Mouse (Mus musculus) spleen, adult 2 months (tissue): ENCODE results near the gene Hinfp. TPM values are rescaled to one million over a fixed set of nuclear protein-coding genes. Genes with fewer than 3 reads are reported as not detected.

Source experiments
- DNase-seq, 2 experiments: peaks; one replicate each; pipeline versions ENCODE4 v3.0.0 to v3.0.0-alpha.2; 2012 to 2021; ENCODE audit warnings: low spot score in 2 of 2, low read depth in 1 of 2
- H3K27ac ChIP-seq: fragments of 200-500 bp; 2 replicates; pipeline ENCODE4 v1.5.1; 2012; ENCODE audit warnings: low read length, inconsistent platforms; ENCODE audit not compliant: insufficient read depth
- H3K27me3 ChIP-seq: fragments of 200-500 bp; 2 replicates; pipeline ENCODE4 v1.6.1; 2012; ENCODE audit warnings: mild to moderate bottlenecking, moderate library complexity, low read length, inconsistent platforms; ENCODE audit not compliant: control insufficient read depth, insufficient read depth
- H3K36me3 ChIP-seq: fragments of 200-500 bp; 2 replicates; pipeline ENCODE4 v1.6.1; 2012; ENCODE audit warnings: mild to moderate bottlenecking, low read length, inconsistent platforms; ENCODE audit not compliant: control insufficient read depth, insufficient read depth
- H3K4me1 ChIP-seq: fragments of 200-500 bp; 2 replicates; pipeline ENCODE4 v1.6.1; 2011; ENCODE audit warnings: inconsistent platforms; ENCODE audit not compliant: control insufficient read depth, insufficient read depth, insufficient read length
- H3K4me3 ChIP-seq: fragments of 200-500 bp; 2 replicates; pipeline ENCODE4 v1.5.1; 2011; ENCODE audit warnings: mild to moderate bottlenecking, inconsistent platforms; ENCODE audit not compliant: insufficient read depth, insufficient read length; ENCODE audit errors: extremely low read depth
- CTCF ChIP-seq: fragments of 200-500 bp; IDR thresholded peaks from 2 replicates; pipeline ENCODE4 v1.5.1; 2011; ENCODE audit warnings: mild to moderate bottlenecking, inconsistent platforms; ENCODE audit not compliant: insufficient read depth, insufficient read length, insufficient replicate concordance; ENCODE audit errors: extremely low read depth
- POLR2A ChIP-seq: fragments of 200-500 bp; IDR thresholded peaks from 2 replicates; pipeline ENCODE4 v1.6.1; 2011; ENCODE audit warnings: low read depth, low read length, inconsistent platforms
- WGBS: fragments of 180-500 bp; shearing (Covaris S2); methylation state at CpG from one replicate; pipeline ENCODE4 v1.1.7; 2018; 5-methylcytosine and 5-hydroxymethylcytosine counted together
- polyA plus RNA-seq: library from polyadenylated mRNA; depleted of rRNA; stranded (reverse); fragments of >200 nt; gene quantifications from 2 replicates; pipeline ENCODE4 v1.2.3, GENCODE M21; 2012; rRNA removed

Hinfp gene
- 24.7 and 25.2 TPM in 2 replicates for polyA plus RNA-seq

GRCm38 (mm10) chr9:44305466-44306079 is at the start of gene Hinfp:
Hinfp (minus strand) TSS chr9:44305671.
- TF ChIP-seq CTCF (no peak), POLR2A (peak; percentile 90)
- Histone ChIP-seq H3K27me3 (no peaks in the 10 kb centered on the region), H3K4me1 (peaks cover 7% of the 10 kb centered on the region; the same call in 1 of the 2 replicates), H3K27ac (peak within 1 kb of the TSS; percentile 77), H3K36me3 (peaks cover 8% of the 10 kb centered on the region; the same call in 1 of the 2 replicates), H3K4me3 (peak within 1 kb of the TSS; percentile 81)
- peak; percentile 98 for DNase-seq
- WGBS, result under 1% methylated on average over 54 of the region's 54 CpGs

- Histone ChIP-seq H3K4me3 (no peak overlapping the region), H3K27me3 (no peaks in the 10 kb centered on the region), H3K36me3 (peaks cover 67% of the 10 kb centered on the region), H3K27ac (no peak overlapping the region), H3K4me1 (no peaks in the 10 kb centered on the region)
- DNase-seq, result no peak
- 93% methylated on average over 6 of the region's 6 CpGs for WGBS
- TF ChIP-seq CTCF, result no peak
- TF ChIP-seq POLR2A, result no peak
Measured at GRCm38 (mm10) chr9:44353142-44353541, 47.7 kb upstream of the Hinfp start.

GRCm38 (mm10) chr9:44352337-44352736 is 46.9 kb upstream of the Hinfp start:
- WGBS, result 97% methylated on average over 10 of the region's 10 CpGs
- Histone ChIP-seq H3K4me1 (no peaks in the 10 kb centered on the region), H3K36me3 (peaks cover 69% of the 10 kb centered on the region), H3K27ac (no peak overlapping the region), H3K27me3 (no peaks in the 10 kb centered on the region), H3K4me3 (no peak overlapping the region)
- DNase-seq, result no peak
- TF ChIP-seq POLR2A (no peak), CTCF (no peak)

- peaks cover 68% of the 10 kb centered on the region for H3K36me3 ChIP-seq
- DNase-seq, result no peak
- no peak overlapping the region for H3K4me3 ChIP-seq
- H3K4me1 ChIP-seq, result no peaks in the 10 kb centered on the region
- WGBS, result 92% methylated on average over 4 of the region's 4 CpGs
- no peak overlapping the region for H3K27ac ChIP-seq
- TF ChIP-seq POLR2A (no peak), CTCF (no peak)
- H3K27me3 ChIP-seq, result no peaks in the 10 kb centered on the region
Measured at GRCm38 (mm10) chr9:44351396-44351795, 45.9 kb upstream of the Hinfp start.

- H3K4me1 ChIP-seq, result no peaks in the 10 kb centered on the region
- no peak for DNase-seq
- H3K27me3 ChIP-seq, result no peaks in the 10 kb centered on the region
- peaks cover 43% of the 10 kb centered on the region for H3K36me3 ChIP-seq
- H3K27ac ChIP-seq, result no peak overlapping the region
- 96% methylated on average over 4 of the region's 4 CpGs for WGBS
- no peak overlapping the region for H3K4me3 ChIP-seq
- TF ChIP-seq POLR2A, result no peak
- no peak for TF ChIP-seq CTCF
Measured at GRCm38 (mm10) chr9:44348546-44348945, 43.1 kb upstream of the Hinfp start.

GRCm38 (mm10) chr9:44347621-44348020 is 42.1 kb upstream of the Hinfp start:
- DNase-seq, result no peak
- TF ChIP-seq CTCF (no peak), POLR2A (no peak)
- 84% methylated on average over 4 of the region's 4 CpGs for WGBS
- Histone ChIP-seq H3K4me1 (peaks cover 5% of the 10 kb centered on the region; the same call in 1 of the 2 replicates), H3K27me3 (no peaks in the 10 kb centered on the region), H3K27ac (no peak overlapping the region), H3K36me3 (peaks cover 35% of the 10 kb centered on the region), H3K4me3 (no peak overlapping the region)

GRCm38 (mm10) chr9:44347166-44347565 is 41.7 kb upstream of the Hinfp start:
- peaks cover 5% of the 10 kb centered on the region; the same call in 1 of the 2 replicates for H3K4me1 ChIP-seq
- H3K27me3 ChIP-seq, result no peaks in the 10 kb centered on the region
- no peak for TF ChIP-seq POLR2A
- no peak for TF ChIP-seq CTCF
- 89% methylated on average over 9 of the region's 9 CpGs for WGBS
- no peak overlapping the region for H3K4me3 ChIP-seq
- no peak overlapping the region for H3K27ac ChIP-seq
- DNase-seq, result no peak
- peaks cover 31% of the 10 kb centered on the region for H3K36me3 ChIP-seq
